Mouse (Mus musculus): ENCODE measurements around the gene Rprd2.

DNA sequence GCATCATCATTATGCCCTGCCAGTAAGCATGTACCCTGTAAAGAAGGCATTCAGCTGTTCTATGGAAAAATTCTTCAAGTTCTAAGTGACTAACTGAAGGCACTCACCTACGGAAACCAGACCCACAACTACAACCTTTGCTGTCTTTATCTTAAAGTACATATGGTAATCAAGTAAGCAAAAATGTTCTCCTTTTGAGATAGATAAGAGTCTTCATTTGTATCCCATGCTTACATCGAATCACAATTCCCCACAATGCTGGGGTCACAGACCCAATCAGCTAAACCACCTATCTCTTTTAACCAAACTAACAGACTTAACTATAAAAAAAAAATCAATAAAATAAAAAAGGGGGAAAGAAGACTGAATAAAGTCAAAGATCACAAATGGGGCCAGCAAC is 20.6 kb upstream of the Rprd2 start:
- no peak for TF ChIP-seq GATA1 (IDR thresholded peaks at IDR 0.05; ENCODE audit: low read length)
- no peak for TF ChIP-seq TAL1 (IDR thresholded peaks at IDR 0.05; ENCODE audit: low read length)

All from erythroblast, embryonic 14.5 days (primary cell).